Mouse (Mus musculus) midbrain, postnatal 0 days (tissue): ENCODE measurements around the gene Cep63. TPM values are rescaled to one million over a fixed set of nuclear protein-coding genes. Genes with fewer than 3 reads are reported as not detected.

ENCODE experiments used
- ATAC-seq: fragments of 200-750 bp; cut with Nextera tagmentation; 2 replicates; pipeline ENCODE4 v1.8.0; 2017; ENCODE audit warnings: moderate number of reproducible peaks, mild to moderate bottlenecking, moderate TSS enrichment, moderate library complexity; ENCODE audit not compliant: low FRiP score
- DNase-seq: peaks from one replicate; pipeline ENCODE4 v3.0.0-alpha.2; 2015; ENCODE audit warnings: low spot score
- H3K27ac ChIP-seq: fragments of 300-500 bp; sonication (generic); 2 replicates; pipeline ENCODE4 v1.5.1; 2014; ENCODE audit warnings: low read depth, mild to moderate bottlenecking, low read length, mixed read lengths
- H3K27me3 ChIP-seq: fragments of 300-500 bp; sonication (generic); 2 replicates; pipeline ENCODE4 v1.6.1; 2014; ENCODE audit warnings: low read length, control low read depth, mixed read lengths; ENCODE audit not compliant: insufficient read depth
- H3K36me3 ChIP-seq: fragments of 300-500 bp; sonication (generic); 2 replicates; pipeline ENCODE4 v1.6.1; 2014; ENCODE audit warnings: low read length, control low read depth, mixed read lengths; ENCODE audit not compliant: insufficient read depth
- H3K4me1 ChIP-seq: fragments of 300-500 bp; sonication (generic); 2 replicates; pipeline ENCODE4 v1.6.1; 2014; ENCODE audit warnings: mild to moderate bottlenecking, control low read depth, antibody characterized with exemption, low read length, mixed read lengths; ENCODE audit not compliant: insufficient read depth
- H3K4me2 ChIP-seq: fragments of 300-500 bp; sonication (generic); 2 replicates; pipeline ENCODE4 v1.6.1; 2014; ENCODE audit warnings: low read depth, mild to moderate bottlenecking, low read length, mixed read lengths; ENCODE audit not compliant: poor library complexity, severe bottlenecking
- H3K4me3 ChIP-seq: fragments of 300-500 bp; sonication (generic); 2 replicates; pipeline ENCODE4 v1.5.1; 2014; ENCODE audit warnings: low read depth, mild to moderate bottlenecking, low read length, moderate library complexity
- H3K9ac ChIP-seq: fragments of 300-500 bp; sonication (generic); replicated peaks from 2 replicates; pipeline ENCODE4 v1.6.1; 2014; ENCODE audit warnings: mild to moderate bottlenecking, low read length, moderate library complexity, mixed read lengths; ENCODE audit not compliant: poor library complexity, severe bottlenecking
- H3K9me3 ChIP-seq: fragments of 300-500 bp; sonication (generic); 2 replicates; pipeline ENCODE4 v1.6.1; 2016; ENCODE audit warnings: low read length, control low read depth
- CTCF ChIP-seq: IDR thresholded peaks from 2 replicates; pipeline ENCODE4 v1.5.1; 2016; ENCODE audit warnings: antibody characterized with exemption, mild to moderate bottlenecking
- WGBS: fragments of 180-500 bp; shearing (Covaris S2); extraction: QIAGEN DNeasy Blood & Tissue Kit; methylation state at CpG from one replicate; pipeline ENCODE4 v1.1.7; 2014; 5-methylcytosine and 5-hydroxymethylcytosine counted together
- polyA plus RNA-seq: library from polyadenylated mRNA; unstranded; fragments of >200 nt; fragmentation: Nextera tagmentation; extraction: Ambion mirVana; gene quantifications from 2 replicates; pipeline ENCODE4 v1.2.1, GENCODE M21; 2015
- total RNA-seq: library from RNA; depleted of rRNA; stranded (reverse); fragments of >200 nt; gene quantifications from 2 replicates; pipeline ENCODE4 v1.2.3, GENCODE M21; 2014

The Cep63 gene
- total and polyA plus RNA-seq, 2 experiments from 2014 or later: 11.9 to 38.3 TPM

DNA sequence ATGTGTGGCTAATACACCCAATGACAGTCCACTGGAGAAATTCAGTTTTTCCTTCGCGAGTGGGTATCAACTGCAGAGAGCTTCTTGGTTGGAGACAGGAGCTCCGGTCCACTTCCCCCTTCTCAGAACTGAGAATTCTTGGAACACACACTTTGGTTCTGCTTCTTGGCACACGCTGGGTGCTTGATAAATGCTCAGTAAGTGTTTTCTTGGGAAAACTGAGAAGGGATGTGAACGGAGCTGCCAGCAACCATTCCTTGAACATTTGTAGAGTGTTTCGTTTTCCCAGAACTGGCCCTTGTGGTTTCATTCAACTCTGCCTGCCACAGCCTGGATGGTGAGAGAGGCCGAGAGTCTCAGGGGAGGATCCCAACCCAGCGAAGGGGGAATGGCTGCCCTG, 77.1 kb downstream of the Cep63 start:
- peaks cover 21% of the 10 kb centered on the region; the same call in 1 of the 2 replicates for H3K4me1 ChIP-seq
- H3K27ac ChIP-seq: no peak overlapping the region
- ATAC-seq (no peak), DNase-seq (no peak)
- no peaks in the 10 kb centered on the region for H3K9me3 ChIP-seq
- no peak for TF ChIP-seq CTCF
- 82% methylated on average over 8 of the region's 8 CpGs for WGBS
- H3K4me3 ChIP-seq: no peak overlapping the region
- no peaks in the 10 kb centered on the region for H3K36me3 ChIP-seq
- H3K4me2 ChIP-seq: no peak overlapping the region
- no peaks in the 10 kb centered on the region for H3K27me3 ChIP-seq
- H3K9ac ChIP-seq: no peak overlapping the region

DNA sequence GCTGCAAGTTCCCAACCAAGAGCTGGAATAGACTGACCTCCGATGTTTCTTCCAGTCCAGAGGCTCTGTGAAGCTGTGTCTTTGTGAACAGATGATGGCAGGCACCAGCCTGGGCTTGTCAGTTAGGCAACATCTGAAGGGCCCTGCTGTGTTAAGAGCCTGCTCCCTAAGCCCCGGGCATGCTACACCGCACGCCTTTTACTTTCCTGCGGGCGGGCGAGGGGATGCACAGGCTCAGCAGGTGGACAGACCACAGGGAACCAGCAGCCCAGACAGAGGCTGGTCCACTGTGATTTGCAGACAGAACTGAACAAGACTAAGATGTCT, 79.3 kb downstream of the Cep63 start:
- no peak overlapping the region for H3K9ac ChIP-seq
- H3K27me3 ChIP-seq: no peaks in the 10 kb centered on the region
- no peaks in the 10 kb centered on the region for H3K9me3 ChIP-seq
- no peaks in the 10 kb centered on the region for H3K36me3 ChIP-seq
- TF ChIP-seq CTCF: no peak
- H3K27ac ChIP-seq: peak overlapping the region; percentile 77
- H3K4me2 ChIP-seq: no peak overlapping the region
- H3K4me3 ChIP-seq: no peak overlapping the region
- 14% methylated on average over 7 of the region's 7 CpGs for WGBS
- no peak for DNase-seq
- ATAC-seq: no peak
- H3K4me1 ChIP-seq: peaks cover 31% of the 10 kb centered on the region

- WGBS: 17% methylated on average over 20 of the region's 20 CpGs
- Histone ChIP-seq H3K4me1 (peaks cover 31% of the 10 kb centered on the region), H3K27me3 (no peaks in the 10 kb centered on the region), H3K9ac (no peak overlapping the region), H3K27ac (peak overlapping the region; percentile 77), H3K9me3 (no peaks in the 10 kb centered on the region), H3K4me2 (peak overlapping the region; percentile 47; the same call in 1 of the 2 replicates), H3K4me3 (no peak overlapping the region), H3K36me3 (no peaks in the 10 kb centered on the region)
- DNase-seq (peak; percentile 53), ATAC-seq (no peak)
- no peak for TF ChIP-seq CTCF
Observed at GRCm38 (mm10) chr9:102546256-102547027, 79.9 kb downstream of the Cep63 start.

- no peak for TF ChIP-seq CTCF
- Histone ChIP-seq H3K36me3 (no peaks in the 10 kb centered on the region), H3K9ac (peak overlapping the region; percentile 47; the same call in 1 of the 2 replicates), H3K9me3 (no peaks in the 10 kb centered on the region), H3K4me1 (peaks cover 31% of the 10 kb centered on the region), H3K27me3 (no peaks in the 10 kb centered on the region), H3K4me2 (peak overlapping the region; percentile 47), H3K4me3 (peak overlapping the region; percentile 8; the same call in 1 of the 2 replicates), H3K27ac (peak overlapping the region; percentile 74)
- DNase-seq (peak; percentile 62), ATAC-seq (peak; percentile 53)
- WGBS: 8% methylated on average over 22 of the region's 22 CpGs
Observed at GRCm38 (mm10) chr9:102545406-102546255, 80.7 kb downstream of the Cep63 start.

GRCm38 (mm10) chr9:102544773-102545366, 81.5 kb downstream of the Cep63 start:
- Histone ChIP-seq H3K9ac (peak overlapping the region; percentile 47), H3K27me3 (no peaks in the 10 kb centered on the region), H3K4me2 (peak overlapping the region; percentile 47), H3K27ac (peak overlapping the region; percentile 81), H3K4me1 (peaks cover 31% of the 10 kb centered on the region), H3K36me3 (no peaks in the 10 kb centered on the region), H3K4me3 (peak overlapping the region; percentile 18; the same call in 1 of the 2 replicates), H3K9me3 (no peaks in the 10 kb centered on the region)
- WGBS: under 1% methylated on average over 26 of the region's 26 CpGs
- TF ChIP-seq CTCF: peak; percentile 96
- peak; percentile 90 for DNase-seq
- peak; percentile 66 for ATAC-seq
